Mouse (Mus musculus): ENCODE data around the gene Sirpb1b. TPM values are rescaled to one million over a fixed set of nuclear protein-coding genes. Genes with fewer than 3 reads are reported as not detected.

Sirpb1b gene
- not detected for polyA plus RNA-seq (2015; fragmentation: Illumina TruSeq; extraction: RNeasy Lipid Tissue Mini Kit (QIAGEN cat#74804); ENCODE audit: insufficient read depth, low read depth, low replicate concordance)

GRCm38 (mm10) chr3:15574887-15575286 lies at the start of gene Sirpb1b:
Gene Sirpb1b (minus strand): TSS chr3:15575065.

Other genes with a start within 250 kb of the Sirpb1b start
- gene Gm9733, start 242.8 kb downstream of the Sirpb1b start, polyA plus RNA-seq (2015; fragmentation: Illumina TruSeq; extraction: RNeasy Lipid Tissue Mini Kit (QIAGEN cat#74804); ENCODE audit: insufficient read depth, low read depth, low replicate concordance) = not detected
- gene Sirpb1a, start 148.5 kb downstream of the Sirpb1b start, polyA plus RNA-seq (2015; fragmentation: Illumina TruSeq; extraction: RNeasy Lipid Tissue Mini Kit (QIAGEN cat#74804); ENCODE audit: insufficient read depth, low read depth, low replicate concordance) = not detected

All from pancreas, adult 10 weeks (tissue).